Mouse (Mus musculus): ENCODE measurements around the gene Psmd6.

Gene Psmd6

GRCm38 (mm10) chr14:14120230-14121096 is at the start of gene Psmd6:
Psmd6 (minus strand) TSS chr14:14120984.
- peak; percentile 88 for DNase-seq (ENCODE audit: low read depth, low spot score)

- DNase-seq (ENCODE audit: low read depth, low spot score): no peak
Measured at GRCm38 (mm10) chr14:14110710-14111109, 10.1 kb downstream of the Psmd6 start.

- no peak for DNase-seq (ENCODE audit: low read depth, low spot score)
Measured at GRCm38 (mm10) chr14:14104930-14105318, 15.9 kb downstream of the Psmd6 start.

GRCm38 (mm10) chr14:14104213-14104929 is 16.4 kb downstream of the Psmd6 start:
- DNase-seq (ENCODE audit: low read depth, low spot score): no peak

- DNase-seq (ENCODE audit: low read depth, low spot score): no peak
Measured at GRCm38 (mm10) chr14:14101296-14101695, 19.5 kb downstream of the Psmd6 start.

GRCm38 (mm10) chr14:14100773-14101280 is 20.0 kb downstream of the Psmd6 start:
- DNase-seq (ENCODE audit: low read depth, low spot score): no peak

- DNase-seq (ENCODE audit: low read depth, low spot score): peak; percentile 92
Measured at GRCm38 (mm10) chr14:14098330-14098980, 22.3 kb downstream of the Psmd6 start.

GRCm38 (mm10) chr14:14090571-14090970 is 30.2 kb downstream of the Psmd6 start:
- DNase-seq (ENCODE audit: low read depth, low spot score): no peak

GRCm38 (mm10) chr14:14088016-14088791 is 32.6 kb downstream of the Psmd6 start:
- DNase-seq (ENCODE audit: low read depth, low spot score): no peak

- DNase-seq (ENCODE audit: low read depth, low spot score): peak; percentile 3
Measured at GRCm38 (mm10) chr14:14087348-14087747, 33.4 kb downstream of the Psmd6 start.

- no peak for DNase-seq (ENCODE audit: low read depth, low spot score)
Measured at GRCm38 (mm10) chr14:14086711-14087263, 34.0 kb downstream of the Psmd6 start.

- no peak for DNase-seq (ENCODE audit: low read depth, low spot score)
Measured at GRCm38 (mm10) chr14:14083811-14084210, 37.0 kb downstream of the Psmd6 start.

GRCm38 (mm10) chr14:14080604-14081194 is 40.1 kb downstream of the Psmd6 start:
- DNase-seq (ENCODE audit: low read depth, low spot score): no peak

- DNase-seq (ENCODE audit: low read depth, low spot score): no peak
Measured at GRCm38 (mm10) chr14:14071456-14071855, 49.3 kb downstream of the Psmd6 start.

GRCm38 (mm10) chr14:14070541-14071315 is 50.1 kb downstream of the Psmd6 start:
- no peak for DNase-seq (ENCODE audit: low read depth, low spot score)

GRCm38 (mm10) chr14:14068553-14068952 is 52.2 kb downstream of the Psmd6 start:
- DNase-seq (ENCODE audit: low read depth, low spot score): no peak

- no peak for DNase-seq (ENCODE audit: low read depth, low spot score)
Measured at GRCm38 (mm10) chr14:14067648-14068472, 52.9 kb downstream of the Psmd6 start.

- DNase-seq (ENCODE audit: low read depth, low spot score): no peak
Measured at GRCm38 (mm10) chr14:14066241-14066640, 54.5 kb downstream of the Psmd6 start.

GRCm38 (mm10) chr14:14065142-14065498 is 55.7 kb downstream of the Psmd6 start:
- no peak for DNase-seq (ENCODE audit: low read depth, low spot score)

All from 3T3-L1 (cell line).